Mouse (Mus musculus) lung, embryonic 16.5 days (tissue): ENCODE measurements around the gene Gm6793. TPM values are rescaled to one million over a fixed set of nuclear protein-coding genes. Genes with fewer than 3 reads are reported as not detected.
A peak's percentile ranks its signal among the peaks of the same experiment; 100 is the strongest.

Source experiments
- ATAC-seq: fragments of 200-750 bp; cut with Nextera tagmentation; 2 replicates; pipeline ENCODE4 v1.8.0; 2017; ENCODE audit warnings: low read depth, mild to moderate bottlenecking, moderate library complexity
- H3K27ac ChIP-seq: fragments of 300-500 bp; sonication (generic); 2 replicates; pipeline ENCODE4 v1.5.1; 2014; ENCODE audit warnings: mild to moderate bottlenecking, control low read depth, low read length
- H3K27me3 ChIP-seq: fragments of 300-500 bp; sonication (generic); 2 replicates; pipeline ENCODE4 v1.6.1; 2014; ENCODE audit warnings: low read depth, low read length, mixed read lengths; ENCODE audit not compliant: control insufficient read depth, insufficient read depth
- H3K36me3 ChIP-seq: fragments of 300-500 bp; sonication (generic); 2 replicates; pipeline ENCODE4 v1.6.1; 2014; ENCODE audit warnings: low read length; ENCODE audit not compliant: control insufficient read depth, insufficient read depth
- H3K4me1 ChIP-seq: fragments of 300-500 bp; sonication (generic); replicated peaks from 2 replicates; pipeline ENCODE4 v1.6.1; 2014; ENCODE audit warnings: low read length, mixed read lengths; ENCODE audit not compliant: control insufficient read depth, insufficient read depth
- H3K4me2 ChIP-seq: fragments of 300-500 bp; sonication (generic); 2 replicates; pipeline ENCODE4 v1.6.1; 2014; ENCODE audit warnings: low read depth, low read length, control low read depth
- H3K4me3 ChIP-seq: fragments of 300-500 bp; sonication (generic); 2 replicates; pipeline ENCODE4 v1.5.1; 2014; ENCODE audit warnings: mild to moderate bottlenecking, low read length, control low read depth
- H3K9ac ChIP-seq: fragments of 300-500 bp; sonication (generic); 2 replicates; pipeline ENCODE4 v1.6.1; 2014; ENCODE audit warnings: low read length, control low read depth
- H3K9me3 ChIP-seq: fragments of 300-500 bp; sonication (generic); 2 replicates; pipeline ENCODE4 v1.6.1; 2016; ENCODE audit warnings: low read length; ENCODE audit not compliant: control insufficient read depth
- WGBS: fragments of 180-500 bp; shearing (Covaris S2); extraction: QIAGEN DNeasy Blood & Tissue Kit; methylation state at CpG from one replicate; pipeline ENCODE4 v1.1.7; 2014; 5-methylcytosine and 5-hydroxymethylcytosine counted together
- polyA plus RNA-seq: library from polyadenylated mRNA; unstranded; fragments of >200 nt; fragmentation: Nextera tagmentation; extraction: Ambion mirVana; gene quantifications from 2 replicates; pipeline ENCODE4 v1.2.1, GENCODE M21; 2015

Gene Gm6793
- polyA plus RNA-seq, 1 experiment from 2014 or later: 0.58 TPM

GRCm38 (mm10) chr8:112033071-112033470 is 18.2 kb upstream of the Gm6793 start:
- 44% methylated on average over 7 of the region's 7 CpGs for WGBS
- H3K27me3 ChIP-seq: no peaks in the 10 kb centered on the region
- H3K36me3 ChIP-seq: no peaks in the 10 kb centered on the region
- H3K4me1 ChIP-seq: no peaks in the 10 kb centered on the region
- no peak for ATAC-seq
- no peak overlapping the region for H3K9ac ChIP-seq
- no peaks in the 10 kb centered on the region for H3K9me3 ChIP-seq
- no peak overlapping the region for H3K27ac ChIP-seq
- H3K4me3 ChIP-seq: no peak overlapping the region
- H3K4me2 ChIP-seq: no peak overlapping the region

- Histone ChIP-seq H3K27me3 (no peaks in the 10 kb centered on the region), H3K9me3 (no peaks in the 10 kb centered on the region), H3K4me3 (no peak overlapping the region), H3K36me3 (no peaks in the 10 kb centered on the region), H3K4me1 (no peaks in the 10 kb centered on the region), H3K27ac (no peak overlapping the region), H3K9ac (no peak overlapping the region), H3K4me2 (no peak overlapping the region)
- 39% methylated on average over 6 of the region's 6 CpGs for WGBS
- ATAC-seq: no peak
These were observed 15.8 kb upstream of the Gm6793 start for GRCm38 (mm10) chr8:112030663-112031062.

GRCm38 (mm10) chr8:112029455-112029854 is 14.6 kb upstream of the Gm6793 start:
- Histone ChIP-seq H3K36me3 (no peaks in the 10 kb centered on the region), H3K4me3 (no peak overlapping the region), H3K9me3 (no peaks in the 10 kb centered on the region), H3K27me3 (no peaks in the 10 kb centered on the region), H3K4me1 (no peaks in the 10 kb centered on the region), H3K27ac (no peak overlapping the region), H3K4me2 (no peak overlapping the region), H3K9ac (no peak overlapping the region)
- ATAC-seq: no peak
- 67% methylated on average over 7 of the region's 7 CpGs for WGBS

GRCm38 (mm10) chr8:112011816-112012242 is 3.0 kb downstream of the Gm6793 start:
- Histone ChIP-seq H3K4me3 (peak overlapping the region; percentile 83), H3K4me1 (peaks cover 18% of the 10 kb centered on the region), H3K27ac (peak overlapping the region; percentile 73), H3K4me2 (peak overlapping the region; percentile 71), H3K36me3 (peaks cover 15% of the 10 kb centered on the region), H3K9me3 (no peaks in the 10 kb centered on the region), H3K9ac (peak overlapping the region; percentile 85), H3K27me3 (no peaks in the 10 kb centered on the region)
- WGBS: 1% methylated on average over 40 of the region's 40 CpGs
- peak; percentile 60 for ATAC-seq

GRCm38 (mm10) chr8:112010997-112011815 is 3.6 kb downstream of the Gm6793 start, which contains the start of the genes Kars and Terf2ip:
Kars (minus strand) TSS chr8:112011323.
Terf2ip (plus strand) TSS chr8:112011398.
- Histone ChIP-seq H3K4me1 (peaks cover 18% of the 10 kb centered on the region), H3K9me3 (no peaks in the 10 kb centered on the region), H3K36me3 (peaks cover 10% of the 10 kb centered on the region; the same call in 1 of the 2 replicates), H3K27ac (peak within 1 kb of the TSS; percentile 73), H3K9ac (peak within 1 kb of the TSS; percentile 92), H3K27me3 (no peaks in the 10 kb centered on the region), H3K4me2 (peak within 1 kb of the TSS; percentile 86), H3K4me3 (peak within 1 kb of the TSS; percentile 83)
- under 1% methylated on average over 61 of the region's 61 CpGs for WGBS
- ATAC-seq: peak; percentile 96

GRCm38 (mm10) chr8:112009558-112009957 is 5.3 kb downstream of the Gm6793 start:
- H3K4me3 ChIP-seq: no peak overlapping the region

GRCm38 (mm10) chr8:112007669-112008068 is 7.2 kb downstream of the Gm6793 start:
- WGBS: 99% methylated on average over 2 of the region's 2 CpGs

More at GRCm38 (mm10) chr8:112009558-112009957, 5.3 kb downstream of the Gm6793 start:
- Histone ChIP-seq H3K27ac (no peak overlapping the region), H3K4me2 (no peak overlapping the region), H3K36me3 (peaks cover 9% of the 10 kb centered on the region; the same call in 1 of the 2 replicates), H3K27me3 (no peaks in the 10 kb centered on the region), H3K4me1 (peaks cover 18% of the 10 kb centered on the region), H3K9ac (no peak overlapping the region), H3K9me3 (no peaks in the 10 kb centered on the region)
- WGBS: 88% methylated on average over 7 of the region's 7 CpGs
- ATAC-seq: no peak

GRCm38 (mm10) chr8:112005601-112006000 is 9.2 kb downstream of the Gm6793 start:
- Histone ChIP-seq H3K27ac (no peak overlapping the region), H3K36me3 (peaks cover 42% of the 10 kb centered on the region), H3K9me3 (no peaks in the 10 kb centered on the region), H3K4me3 (no peak overlapping the region), H3K27me3 (no peaks in the 10 kb centered on the region), H3K4me1 (peaks cover 8% of the 10 kb centered on the region), H3K9ac (no peak overlapping the region), H3K4me2 (no peak overlapping the region)
- 89% methylated on average over 6 of the region's 6 CpGs for WGBS
- no peak for ATAC-seq

More at GRCm38 (mm10) chr8:112007669-112008068, 7.2 kb downstream of the Gm6793 start:
- Histone ChIP-seq H3K4me3 (no peak overlapping the region), H3K36me3 (peaks cover 21% of the 10 kb centered on the region), H3K27ac (no peak overlapping the region), H3K9me3 (no peaks in the 10 kb centered on the region), H3K4me2 (no peak overlapping the region), H3K4me1 (peaks cover 12% of the 10 kb centered on the region), H3K9ac (no peak overlapping the region), H3K27me3 (no peaks in the 10 kb centered on the region)
- no peak for ATAC-seq

GRCm38 (mm10) chr8:112004754-112005153 is 10.1 kb downstream of the Gm6793 start:
- Histone ChIP-seq H3K27me3 (no peaks in the 10 kb centered on the region), H3K4me1 (no peaks in the 10 kb centered on the region; the same call in 1 of the 2 replicates), H3K36me3 (peaks cover 50% of the 10 kb centered on the region), H3K4me3 (no peak overlapping the region), H3K4me2 (no peak overlapping the region), H3K27ac (no peak overlapping the region), H3K9me3 (no peaks in the 10 kb centered on the region), H3K9ac (no peak overlapping the region)
- ATAC-seq: no peak
